Mouse (Mus musculus): ENCODE data around the gene Gm5089. TPM values are rescaled to one million over a fixed set of nuclear protein-coding genes. Genes with fewer than 3 reads are reported as not detected.
A peak's percentile ranks its signal among the peaks of the same experiment; 100 is the strongest.
"Not testable (repeated sequence)": the region's sequence is repeated elsewhere in the genome, so short reads cannot be mapped to it uniquely, and the experiment has no call there.

Gene Gm5089
- polyA plus RNA-seq, 1 experiment: not detected

DNA sequence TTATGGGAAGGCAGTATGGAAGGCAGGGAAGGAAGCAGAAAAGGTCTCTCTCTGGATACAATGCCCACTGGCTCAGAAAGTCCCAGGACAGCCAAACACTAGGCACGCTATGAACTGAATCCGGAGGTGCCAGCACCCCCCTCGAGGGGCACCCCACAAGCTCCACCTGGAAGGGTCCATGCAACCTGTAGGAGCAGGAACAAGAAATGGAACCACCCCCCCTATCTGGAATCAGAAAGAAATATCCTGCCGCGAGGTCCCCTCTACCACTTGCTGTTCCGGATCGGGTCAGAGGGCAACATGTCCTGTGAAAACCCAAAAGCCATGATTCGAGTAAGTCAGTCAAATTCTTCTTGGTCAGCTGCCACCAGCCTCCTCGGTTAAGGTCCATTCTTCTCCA, 11.1 kb upstream of the Gm5089 start:
- H3K27me3 ChIP-seq (replicated peaks; ENCODE audit: control insufficient read depth, insufficient read depth, low read length): peaks cover 22% of the 10 kb centered on the region
- no peak for TF ChIP-seq POLR2A (IDR thresholded peaks at IDR 0.05; ENCODE audit: low read depth, low read length)
- no peak for TF ChIP-seq CTCF (conservative IDR thresholded peaks at IDR 0.05; ENCODE audit: insufficient read depth, insufficient read length, low read depth, low read length)
- H3K27ac ChIP-seq (ENCODE audit: insufficient read depth, low read depth, low read length): no peak overlapping the region
- H3K4me1 ChIP-seq (ENCODE audit: control insufficient read depth, insufficient read depth, low read length): no peaks in the 10 kb centered on the region
- DNase-seq: peak; percentile 29
- WGBS: 61% methylated on average over 9 of the region's 9 CpGs
- H3K4me3 ChIP-seq (ENCODE audit: insufficient read depth, low read depth, low read length): no peak overlapping the region
- no peaks in the 10 kb centered on the region for H3K36me3 ChIP-seq (ENCODE audit: control insufficient read depth, insufficient read depth, low read length)

DNA sequence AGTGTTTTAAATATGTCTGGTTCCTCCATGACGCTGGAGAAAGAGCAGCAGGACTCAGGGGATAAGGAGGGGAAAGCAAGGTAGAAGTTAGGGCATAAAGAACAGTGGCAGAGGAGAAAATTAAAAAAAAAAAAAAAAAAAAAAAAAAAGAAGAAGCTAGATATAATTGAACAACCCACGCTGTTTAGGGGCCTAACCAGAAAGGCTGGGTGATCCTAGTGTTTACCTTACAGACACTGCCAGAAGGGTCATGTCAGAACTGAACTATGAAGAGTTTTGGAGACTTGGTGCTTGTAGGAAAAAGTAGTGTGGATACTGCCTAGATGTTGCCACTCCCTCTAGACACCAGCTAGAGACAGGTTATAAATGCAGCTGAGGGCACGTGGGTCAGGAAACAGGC, 10.6 kb upstream of the Gm5089 start:
- WGBS: 86% methylated on average over 3 of the region's 3 CpGs
- no peak overlapping the region for H3K4me3 ChIP-seq (ENCODE audit: insufficient read depth, low read depth, low read length)
- H3K27ac ChIP-seq (ENCODE audit: insufficient read depth, low read depth, low read length): no peak overlapping the region
- no peak for DNase-seq
- no peaks in the 10 kb centered on the region for H3K4me1 ChIP-seq (ENCODE audit: control insufficient read depth, insufficient read depth, low read length)
- no peaks in the 10 kb centered on the region for H3K36me3 ChIP-seq (ENCODE audit: control insufficient read depth, insufficient read depth, low read length)
- TF ChIP-seq POLR2A (IDR thresholded peaks at IDR 0.05; ENCODE audit: low read depth, low read length) (no peak), CTCF (conservative IDR thresholded peaks at IDR 0.05; ENCODE audit: insufficient read depth, insufficient read length, low read depth, low read length) (no peak)
- H3K27me3 ChIP-seq (replicated peaks; ENCODE audit: control insufficient read depth, insufficient read depth, low read length): peaks cover 22% of the 10 kb centered on the region

DNA sequence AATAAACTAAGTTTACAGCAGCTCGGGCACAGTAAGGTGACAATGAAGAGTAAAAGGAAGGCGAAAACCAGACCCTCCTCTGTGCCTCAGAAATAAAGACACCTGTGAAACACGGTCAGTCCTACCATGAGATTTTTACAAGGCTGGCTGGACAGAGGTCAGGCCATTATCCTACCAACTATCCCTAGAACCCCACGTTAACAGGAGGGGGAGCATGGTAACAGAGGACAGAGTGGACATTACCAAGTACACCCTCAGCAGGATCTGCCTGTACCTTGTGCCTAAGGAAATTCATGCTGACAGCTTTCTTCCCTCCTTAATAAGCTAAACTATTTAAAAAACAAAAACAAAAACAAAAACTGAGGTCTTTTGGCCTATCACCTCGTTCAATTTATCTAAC, 9.3 kb upstream of the Gm5089 start:
- no peak overlapping the region for H3K27ac ChIP-seq (ENCODE audit: insufficient read depth, low read depth, low read length)
- DNase-seq: no peak
- peaks cover 18% of the 10 kb centered on the region for H3K27me3 ChIP-seq (replicated peaks; ENCODE audit: control insufficient read depth, insufficient read depth, low read length)
- TF ChIP-seq CTCF (conservative IDR thresholded peaks at IDR 0.05; ENCODE audit: insufficient read depth, insufficient read length, low read depth, low read length): no peak
- no peak for TF ChIP-seq POLR2A (IDR thresholded peaks at IDR 0.05; ENCODE audit: low read depth, low read length)
- no peaks in the 10 kb centered on the region for H3K4me1 ChIP-seq (ENCODE audit: control insufficient read depth, insufficient read depth, low read length)
- H3K36me3 ChIP-seq (ENCODE audit: control insufficient read depth, insufficient read depth, low read length): no peaks in the 10 kb centered on the region
- H3K4me3 ChIP-seq (ENCODE audit: insufficient read depth, low read depth, low read length): no peak overlapping the region
- WGBS: 70% methylated on average over 5 of the region's 5 CpGs

DNA sequence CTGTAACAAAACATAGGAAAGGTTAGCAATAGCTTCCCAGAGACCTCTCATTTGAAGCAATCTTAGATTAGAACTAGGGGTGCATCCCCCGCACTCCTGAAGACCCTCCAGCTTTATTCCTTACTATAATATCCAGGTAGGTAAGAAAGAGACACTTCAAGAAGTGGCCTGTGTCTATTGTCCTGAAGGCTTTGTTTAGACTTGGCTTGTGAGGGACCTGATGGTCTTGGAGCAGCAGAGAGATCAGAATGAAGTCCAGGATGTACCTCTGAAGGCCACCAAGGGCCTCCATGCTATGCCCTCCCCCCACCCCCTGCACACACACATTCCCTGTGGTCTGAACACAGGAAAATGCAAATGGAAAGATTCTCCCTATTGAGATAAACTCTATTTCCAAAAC, 8.9 kb upstream of the Gm5089 start:
- no peaks in the 10 kb centered on the region for H3K4me1 ChIP-seq (ENCODE audit: control insufficient read depth, insufficient read depth, low read length)
- WGBS: 100% methylated on average over 1 of the region's 1 CpGs
- DNase-seq: no peak
- H3K4me3 ChIP-seq (ENCODE audit: insufficient read depth, low read depth, low read length): no peak overlapping the region
- peaks cover 13% of the 10 kb centered on the region for H3K27me3 ChIP-seq (replicated peaks; ENCODE audit: control insufficient read depth, insufficient read depth, low read length)
- TF ChIP-seq POLR2A (IDR thresholded peaks at IDR 0.05; ENCODE audit: low read depth, low read length) (no peak), CTCF (conservative IDR thresholded peaks at IDR 0.05; ENCODE audit: insufficient read depth, insufficient read length, low read depth, low read length) (no peak)
- no peaks in the 10 kb centered on the region for H3K36me3 ChIP-seq (ENCODE audit: control insufficient read depth, insufficient read depth, low read length)
- H3K27ac ChIP-seq (ENCODE audit: insufficient read depth, low read depth, low read length): no peak overlapping the region

DNA sequence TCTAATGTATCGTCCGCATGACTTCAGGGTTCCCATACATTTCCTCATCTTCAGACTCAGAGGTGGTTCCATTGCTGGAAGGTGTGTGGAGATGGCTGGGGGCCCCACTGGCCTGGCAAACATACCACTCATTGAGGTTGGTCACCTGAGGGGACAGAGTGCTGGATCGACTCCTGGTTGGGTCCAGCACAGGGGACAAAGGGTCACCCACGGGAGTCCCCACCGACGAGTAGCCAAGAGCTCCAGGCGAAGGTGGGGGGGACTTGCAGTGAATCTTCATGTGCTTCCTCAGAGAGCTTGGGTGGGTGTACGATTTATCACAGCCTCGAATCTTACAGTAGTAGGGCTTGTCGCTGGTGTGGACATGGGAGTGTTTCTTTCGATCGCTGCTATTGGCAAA, 8.4 kb upstream of the Gm5089 start:
- not testable (repeated sequence) for DNase-seq; H3K27me3 ChIP-seq (replicated peaks; ENCODE audit: control insufficient read depth, insufficient read depth, low read length); H3K27ac ChIP-seq (ENCODE audit: insufficient read depth, low read depth, low read length); H3K36me3 ChIP-seq (ENCODE audit: control insufficient read depth, insufficient read depth, low read length); H3K4me1 ChIP-seq (ENCODE audit: control insufficient read depth, insufficient read depth, low read length); H3K4me3 ChIP-seq (ENCODE audit: insufficient read depth, low read depth, low read length)
- WGBS: 87% methylated on average over 9 of the region's 12 CpGs

DNA sequence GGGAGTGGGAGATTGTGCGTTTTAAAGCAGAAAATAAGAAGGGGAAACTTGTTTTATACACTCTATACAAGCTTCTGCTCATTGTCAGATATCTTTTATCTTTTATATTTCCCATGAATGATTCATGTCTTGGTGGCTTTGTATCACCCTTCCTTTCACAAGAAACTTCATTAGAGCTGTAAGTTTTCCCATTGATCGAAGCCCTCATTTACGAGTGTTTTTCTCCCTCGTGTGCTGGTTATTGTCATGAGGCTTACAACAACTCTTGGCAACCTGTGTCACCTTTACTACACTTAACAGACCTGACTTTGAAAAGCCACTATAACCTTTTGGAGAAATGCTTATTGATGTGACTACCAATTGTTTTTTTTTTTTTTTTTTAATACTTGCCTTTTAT, 4.6 kb upstream of the Gm5089 start:
- Histone ChIP-seq H3K36me3 (ENCODE audit: control insufficient read depth, insufficient read depth, low read length) (no peaks in the 10 kb centered on the region), H3K27ac (ENCODE audit: insufficient read depth, low read depth, low read length) (no peak overlapping the region), H3K27me3 (replicated peaks; ENCODE audit: control insufficient read depth, insufficient read depth, low read length) (peaks cover 7% of the 10 kb centered on the region), H3K4me1 (ENCODE audit: control insufficient read depth, insufficient read depth, low read length) (no peaks in the 10 kb centered on the region), H3K4me3 (ENCODE audit: insufficient read depth, low read depth, low read length) (no peak overlapping the region)
- 88% methylated on average over 4 of the region's 4 CpGs for WGBS
- no peak for TF ChIP-seq CTCF (conservative IDR thresholded peaks at IDR 0.05; ENCODE audit: insufficient read depth, insufficient read length, low read depth, low read length)
- no peak for DNase-seq

DNA sequence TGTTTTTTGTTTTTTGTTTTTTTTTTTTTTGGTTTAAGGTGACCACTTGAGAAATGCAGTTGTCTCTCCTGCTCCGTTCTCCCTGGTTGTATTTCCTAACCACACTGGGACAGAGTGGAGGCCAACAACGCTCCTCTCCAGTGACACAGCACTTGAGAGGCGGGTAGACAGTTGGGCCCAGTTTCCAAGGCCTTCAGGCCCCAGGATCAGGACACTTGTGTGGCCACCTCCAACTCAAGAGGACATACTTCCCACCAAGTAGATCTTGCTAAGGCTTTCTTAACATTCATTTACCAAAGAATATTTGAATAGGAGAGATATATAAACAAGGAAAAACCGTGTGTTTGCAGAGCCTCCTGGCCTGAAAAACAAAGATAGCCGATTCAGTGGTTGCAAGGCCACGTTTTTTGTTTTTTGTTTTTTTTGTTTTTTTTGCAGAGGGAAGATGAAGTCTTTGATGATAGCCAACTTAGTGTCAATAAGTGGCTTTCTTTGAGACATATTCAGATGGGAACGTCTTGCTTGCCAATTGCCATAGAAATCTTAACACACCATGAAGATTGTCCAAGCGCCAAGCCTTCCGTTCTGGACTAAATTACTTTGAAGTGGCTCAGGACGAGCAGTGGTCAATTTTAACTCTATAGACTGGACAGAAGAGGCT, 4.1 kb upstream of the Gm5089 start:
- TF ChIP-seq CTCF (conservative IDR thresholded peaks at IDR 0.05; ENCODE audit: insufficient read depth, insufficient read length, low read depth, low read length): no peak
- no peak for TF ChIP-seq POLR2A (IDR thresholded peaks at IDR 0.05; ENCODE audit: low read depth, low read length)
- Histone ChIP-seq H3K4me3 (ENCODE audit: insufficient read depth, low read depth, low read length) (no peak overlapping the region), H3K4me1 (ENCODE audit: control insufficient read depth, insufficient read depth, low read length) (no peaks in the 10 kb centered on the region), H3K27me3 (replicated peaks; ENCODE audit: control insufficient read depth, insufficient read depth, low read length) (peaks cover 5% of the 10 kb centered on the region), H3K36me3 (ENCODE audit: control insufficient read depth, insufficient read depth, low read length) (no peaks in the 10 kb centered on the region), H3K27ac (ENCODE audit: insufficient read depth, low read depth, low read length) (no peak overlapping the region)
- WGBS: 88% methylated on average over 10 of the region's 10 CpGs
- no peak for DNase-seq

Measured in kidney, adult 2 months (tissue).